Mouse (Mus musculus) megakaryocyte, embryonic 14.5 days (primary cell): ENCODE results near the gene Kank1. TPM values are rescaled to one million over a fixed set of nuclear protein-coding genes. Genes with fewer than 3 reads are reported as not detected.

Source experiments
- H3K27me3 ChIP-seq: replicated peaks from 2 replicates; pipeline ENCODE3; 2012; ENCODE audit warnings: inconsistent platforms
- H3K36me3 ChIP-seq: replicated peaks from 2 replicates; pipeline ENCODE3; 2012; ENCODE audit warnings: low read length, inconsistent platforms, mixed read lengths
- H3K4me1 ChIP-seq: 2 replicates; pipeline ENCODE4 v1.6.1; 2012; ENCODE audit warnings: inconsistent platforms
- H3K4me3 ChIP-seq: replicated peaks from 2 replicates; pipeline ENCODE3; 2012; ENCODE audit warnings: moderate library complexity, mild to moderate bottlenecking, inconsistent platforms
- H3K9me3 ChIP-seq: 2 replicates; pipeline ENCODE4 v1.6.1; 2012; ENCODE audit warnings: inconsistent platforms
- FLI1 ChIP-seq: IDR thresholded peaks from 2 replicates; pipeline ENCODE4 v1.6.1; 2012; ENCODE audit warnings: low read length, inconsistent platforms, mixed read lengths
- GATA1 ChIP-seq: IDR thresholded peaks from 3 replicates; pipeline ENCODE4 v1.6.1; 2012; ENCODE audit warnings: mixed read lengths, low read length, inconsistent platforms, borderline replicate concordance
- polyA plus RNA-seq: library from polyadenylated mRNA; stranded (reverse); fragments of >175 nt; gene quantifications from 2 replicates; pipeline ENCODE4 v1.2.3, GENCODE M21; 2012; ENCODE audit warnings: low replicate concordance; ENCODE audit not compliant: insufficient read depth

The Kank1 gene
- polyA plus RNA-seq, 1 experiment = 0.12 TPM

DNA sequence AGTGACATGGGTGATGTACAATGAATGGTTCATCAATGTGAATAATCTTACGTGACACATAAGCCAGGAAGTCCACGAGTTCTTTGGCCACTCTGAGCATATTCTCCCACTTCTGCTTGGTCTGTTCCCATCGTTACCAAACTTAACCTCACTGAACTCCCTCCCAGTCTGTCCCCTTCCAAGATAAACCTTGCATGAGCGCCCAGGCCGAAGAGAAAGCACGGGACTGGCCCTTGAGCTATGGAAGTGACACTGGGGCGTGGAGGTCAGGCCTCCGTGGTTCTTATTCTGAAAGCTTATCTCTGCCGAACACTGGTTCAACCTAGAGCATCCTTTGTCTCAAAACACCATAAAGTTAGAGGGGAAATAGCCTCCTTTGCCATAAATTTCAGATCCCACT, 194.7 kb downstream of the Kank1 start:
- TF ChIP-seq GATA1 = no peak
- TF ChIP-seq FLI1 = no peak
- H3K9me3 ChIP-seq = no peaks in the 10 kb centered on the region

DNA sequence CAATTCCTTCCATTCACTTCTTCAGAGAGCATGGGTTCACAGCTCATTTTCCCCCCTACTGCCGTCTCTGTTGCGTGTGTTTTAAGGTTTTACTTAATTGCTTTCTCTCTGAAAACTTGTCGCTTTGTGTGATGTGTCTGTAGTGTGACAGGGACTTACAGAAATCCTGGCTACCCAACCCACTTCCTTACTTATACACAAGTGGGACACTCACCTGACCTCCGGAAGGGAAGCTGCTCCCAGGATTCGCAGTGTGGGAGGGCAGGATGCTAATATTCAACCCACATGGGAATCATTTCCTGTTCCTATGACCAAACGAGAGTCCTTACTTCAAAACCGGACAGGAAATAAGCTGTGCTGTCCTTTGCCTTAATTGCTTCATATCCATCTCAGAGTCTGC, 195.1 kb downstream of the Kank1 start:
- TF ChIP-seq GATA1 (no peak), FLI1 (no peak)
- H3K9me3 ChIP-seq = no peaks in the 10 kb centered on the region
- peaks cover 3% of the 10 kb centered on the region; the same call in 1 of the 2 replicates for H3K4me1 ChIP-seq
- H3K36me3 ChIP-seq = no peaks in the 10 kb centered on the region
- no peak overlapping the region for H3K4me3 ChIP-seq
- H3K27me3 ChIP-seq = peaks cover 8% of the 10 kb centered on the region

More for the DNA sequence above, 194.7 kb downstream of the Kank1 start:
- Histone ChIP-seq H3K27me3 (peaks cover 8% of the 10 kb centered on the region), H3K4me1 (no peaks in the 10 kb centered on the region), H3K4me3 (no peak overlapping the region), H3K36me3 (no peaks in the 10 kb centered on the region)

DNA sequence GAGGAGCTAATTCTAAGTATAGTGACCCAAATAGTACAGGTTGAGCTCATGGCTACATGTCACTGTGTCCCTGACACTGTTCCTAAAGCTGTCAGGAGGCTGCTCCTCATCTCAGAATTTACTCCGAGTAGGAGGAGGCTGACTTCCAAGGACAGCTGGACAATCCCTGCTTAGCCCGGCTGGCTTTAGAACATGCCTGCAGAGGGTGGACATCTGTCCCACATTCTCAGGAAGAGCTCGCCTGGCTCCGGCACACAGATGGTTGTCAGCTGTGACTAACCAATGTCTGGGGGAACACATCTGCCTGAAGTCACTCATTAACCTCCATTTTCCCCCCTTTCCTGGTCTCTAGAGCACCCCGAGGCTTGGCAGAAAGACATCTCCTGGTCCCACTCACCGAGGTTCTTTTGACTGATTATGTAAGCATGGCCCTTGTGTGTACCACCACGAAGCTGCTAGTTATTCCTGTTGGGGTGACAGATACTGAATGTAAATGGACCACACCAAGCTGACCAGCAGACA, 196.5 kb downstream of the Kank1 start:
- H3K9me3 ChIP-seq = 0 out of 2 replicates have a peak, but pooled peaks cover 5% of the 10 kb centered on the region
- H3K4me1 ChIP-seq = peaks cover 3% of the 10 kb centered on the region; the same call in 1 of the 2 replicates
- H3K4me3 ChIP-seq = no peak overlapping the region
- no peaks in the 10 kb centered on the region for H3K36me3 ChIP-seq
- H3K27me3 ChIP-seq = peaks cover 8% of the 10 kb centered on the region
- TF ChIP-seq GATA1 (no peak), FLI1 (no peak)

DNA sequence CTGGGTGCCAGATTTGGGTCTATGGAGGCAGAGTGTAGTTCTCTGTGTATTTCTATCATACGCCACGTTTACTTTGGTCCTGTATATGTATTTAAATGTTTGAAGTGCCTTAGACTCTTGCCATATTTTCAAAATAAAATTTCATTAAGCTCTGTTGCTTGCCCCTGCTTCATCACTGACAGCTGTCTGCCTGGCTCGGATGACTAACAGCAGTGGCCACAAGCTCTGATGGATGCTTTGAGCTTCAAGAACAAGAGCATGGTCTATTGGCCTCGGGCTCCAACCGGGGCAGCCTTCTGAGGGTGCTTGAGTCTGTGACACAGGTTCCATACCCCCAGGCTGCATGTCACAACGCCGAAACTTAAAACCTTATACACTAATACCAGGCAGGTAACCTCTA, 197.6 kb downstream of the Kank1 start:
- Histone ChIP-seq H3K9me3 (0 out of 2 replicates have a peak, but pooled peaks cover 5% of the 10 kb centered on the region), H3K36me3 (no peaks in the 10 kb centered on the region), H3K4me1 (peaks cover 3% of the 10 kb centered on the region; the same call in 1 of the 2 replicates), H3K4me3 (no peak overlapping the region), H3K27me3 (peaks cover 8% of the 10 kb centered on the region)
- TF ChIP-seq FLI1 (no peak), GATA1 (no peak)

GRCm38 (mm10) chr19:25434795-25435194, 198.0 kb downstream of the Kank1 start:
- TF ChIP-seq FLI1 = no peak
- TF ChIP-seq GATA1 = no peak
- Histone ChIP-seq H3K4me1 (peaks cover 3% of the 10 kb centered on the region; the same call in 1 of the 2 replicates), H3K27me3 (peaks cover 8% of the 10 kb centered on the region), H3K4me3 (no peak overlapping the region), H3K9me3 (0 out of 2 replicates have a peak, but pooled peaks cover 5% of the 10 kb centered on the region), H3K36me3 (no peaks in the 10 kb centered on the region)

GRCm38 (mm10) chr19:25435412-25435811, 198.6 kb downstream of the Kank1 start:
- H3K27me3 ChIP-seq = peaks cover 6% of the 10 kb centered on the region
- H3K9me3 ChIP-seq = 0 out of 2 replicates have a peak, but pooled peaks cover 5% of the 10 kb centered on the region
- no peak overlapping the region for H3K4me3 ChIP-seq
- H3K4me1 ChIP-seq = peaks cover 3% of the 10 kb centered on the region; the same call in 1 of the 2 replicates
- TF ChIP-seq FLI1 (no peak), GATA1 (no peak)
- H3K36me3 ChIP-seq = no peaks in the 10 kb centered on the region

- Histone ChIP-seq H3K9me3 (0 out of 2 replicates have a peak, but pooled peaks cover 5% of the 10 kb centered on the region), H3K4me1 (peaks cover 3% of the 10 kb centered on the region; the same call in 1 of the 2 replicates), H3K36me3 (no peaks in the 10 kb centered on the region), H3K4me3 (no peak overlapping the region), H3K27me3 (peaks cover 4% of the 10 kb centered on the region)
- TF ChIP-seq GATA1 = no peak
- no peak for TF ChIP-seq FLI1
These were observed 199.4 kb downstream of the Kank1 start for GRCm38 (mm10) chr19:25436175-25436574.

DNA sequence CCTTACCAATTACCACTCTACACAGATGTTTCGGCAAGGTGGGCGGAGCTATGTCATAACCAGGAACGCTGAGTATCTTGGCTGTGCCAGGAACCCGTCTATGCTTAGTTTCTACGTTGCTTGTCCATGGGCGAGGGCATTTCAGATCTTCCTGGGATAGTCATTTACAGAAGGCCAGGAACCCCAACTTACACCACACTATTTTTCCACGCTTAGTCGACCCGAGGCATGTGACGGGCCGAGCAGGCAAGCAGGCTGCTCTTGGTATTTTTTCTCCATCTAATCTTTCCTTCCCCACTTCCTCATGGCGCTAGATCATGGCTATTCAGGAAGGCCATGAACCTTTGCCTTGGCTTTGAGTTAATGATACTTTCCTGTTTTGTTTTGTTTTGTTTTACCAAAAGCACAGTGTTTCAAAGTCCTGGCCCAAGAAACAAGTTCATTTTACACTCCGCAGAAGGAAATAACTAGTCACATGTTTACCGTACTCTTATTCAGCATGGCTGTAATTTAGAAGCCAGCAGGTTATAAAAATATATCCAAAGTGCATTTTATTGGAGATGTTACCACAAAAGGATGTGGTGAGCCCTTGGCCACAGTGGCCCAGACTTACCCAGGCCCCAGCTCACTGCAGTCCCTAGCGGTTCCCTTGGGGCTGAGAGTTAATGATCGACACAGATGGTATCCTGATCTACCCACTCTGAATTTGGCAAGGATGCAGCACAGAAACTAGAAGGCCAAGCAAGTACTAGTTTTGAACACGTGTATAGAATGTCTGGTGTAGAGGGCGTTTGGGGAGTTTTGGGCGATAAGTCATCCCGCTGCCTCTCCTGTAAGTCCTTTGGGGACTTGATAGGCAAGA, 200.2 kb downstream of the Kank1 start:
- H3K27me3 ChIP-seq = peaks cover 2% of the 10 kb centered on the region
- H3K4me3 ChIP-seq = no peak overlapping the region
- TF ChIP-seq FLI1 (no peak), GATA1 (no peak)
- H3K4me1 ChIP-seq = peaks cover 3% of the 10 kb centered on the region; the same call in 1 of the 2 replicates
- H3K9me3 ChIP-seq = 0 out of 2 replicates have a peak, but pooled peaks cover 5% of the 10 kb centered on the region
- H3K36me3 ChIP-seq = no peaks in the 10 kb centered on the region

DNA sequence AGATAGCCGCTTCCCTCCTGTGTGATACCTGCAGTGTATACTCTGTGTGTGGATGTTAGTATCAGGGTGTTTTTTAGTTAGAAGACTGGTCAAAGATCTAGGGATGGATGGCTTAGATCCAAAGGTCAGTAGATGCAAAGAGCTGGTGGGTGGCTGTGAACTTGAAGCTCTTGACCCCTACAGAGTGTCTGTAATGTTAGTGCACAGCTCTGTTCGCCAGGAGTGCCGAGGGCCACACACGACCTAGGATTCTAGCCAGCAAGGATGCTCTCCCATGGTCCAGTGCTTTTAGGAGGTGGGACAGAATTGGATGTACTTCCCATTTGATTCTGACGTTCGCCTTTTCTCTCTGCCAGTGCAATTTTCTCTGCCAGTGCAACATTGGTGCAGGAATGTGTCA, 201.5 kb downstream of the Kank1 start:
- no peak overlapping the region for H3K4me3 ChIP-seq
- TF ChIP-seq GATA1 (no peak), FLI1 (no peak)
- 0 out of 2 replicates have a peak, but pooled peaks cover 5% of the 10 kb centered on the region for H3K9me3 ChIP-seq
- peaks cover 3% of the 10 kb centered on the region; the same call in 1 of the 2 replicates for H3K4me1 ChIP-seq
- no peaks in the 10 kb centered on the region for H3K36me3 ChIP-seq
- peaks cover 2% of the 10 kb centered on the region for H3K27me3 ChIP-seq

GRCm38 (mm10) chr19:25439807-25440206, 203.0 kb downstream of the Kank1 start:
- H3K9me3 ChIP-seq = 0 out of 2 replicates have a peak, but pooled peaks cover 5% of the 10 kb centered on the region
- no peaks in the 10 kb centered on the region for H3K36me3 ChIP-seq
- peaks cover 3% of the 10 kb centered on the region; the same call in 1 of the 2 replicates for H3K4me1 ChIP-seq
- H3K4me3 ChIP-seq = no peak overlapping the region
- TF ChIP-seq GATA1 = no peak
- TF ChIP-seq FLI1 = no peak
- H3K27me3 ChIP-seq = no peaks in the 10 kb centered on the region
